Mouse (Mus musculus): Measurements from ENCODE around the gene Blzf1.

- TF ChIP-seq CTCF (IDR thresholded peaks at IDR 0.05; ENCODE audit: extremely low read depth, insufficient read depth, insufficient read length, insufficient replicate concordance) (no peak), POLR2A (IDR thresholded peaks at IDR 0.05; ENCODE audit: low read depth, low read length) (no peak)
Observed at GRCm38 (mm10) chr1:164324878-164325277, 17.6 kb upstream of the Blzf1 start.

Measured in spleen, adult 2 months (tissue).